Mouse (Mus musculus) adipose tissue, adult 10 weeks (tissue): Measurements from ENCODE around the gene Olfr985. TPM values are rescaled to one million over a fixed set of nuclear protein-coding genes. Genes with fewer than 3 reads are reported as not detected.

Experiments used
- polyA plus RNA-seq: library from polyadenylated mRNA; stranded (reverse); fragments of 350-450 nt; fragmentation: Illumina TruSeq; extraction: RNeasy Lipid Tissue Mini Kit (QIAGEN cat#74804); gene quantifications from one replicate; pipeline ENCODE4 v1.2.3, GENCODE M21; 2014; ENCODE audit warnings: low read depth, low replicate concordance

Olfr985 gene
- polyA plus RNA-seq = not detected

GRCm38 (mm10) chr9:40130084-40130483, at the start of gene Olfr985:
Olfr985 (minus strand) TSS chr9:40130184.

GRCm38 (mm10) chr9:40114106-40114505, 15.9 kb downstream of the Olfr985 start, which contains the start of gene Olfr984:
Olfr984 (minus strand) TSS chr9:40114206.

GRCm38 (mm10) chr9:40093495-40093894, 36.5 kb downstream of the Olfr985 start, which contains the start of gene Olfr983:
Olfr983 (minus strand) TSS chr9:40093595.

Other genes with a start within 250 kb of the Olfr985 start
- gene Olfr229, start 222.8 kb downstream of the Olfr985 start, polyA plus RNA-seq = not detected
- not detected for gene Olfr974, start 192.7 kb downstream of the Olfr985 start, polyA plus RNA-seq
- gene Olfr975, start 178.1 kb downstream of the Olfr985 start, polyA plus RNA-seq = not detected
- not detected for gene Olfr976, start 169.1 kb downstream of the Olfr985 start, polyA plus RNA-seq
- gene Olfr978, start 138.1 kb downstream of the Olfr985 start, polyA plus RNA-seq = not detected
- not detected for gene Olfr979, start 126.7 kb downstream of the Olfr985 start, polyA plus RNA-seq
- not detected for gene Olfr980, start 120.6 kb downstream of the Olfr985 start, polyA plus RNA-seq
- not detected for gene Olfr981, start 108.7 kb downstream of the Olfr985 start, polyA plus RNA-seq
- not detected for gene Olfr982, start 56.4 kb downstream of the Olfr985 start, polyA plus RNA-seq
- gene Olfr983, start 36.6 kb downstream of the Olfr985 start, polyA plus RNA-seq = not detected
- gene Olfr984, start 16.0 kb downstream of the Olfr985 start, polyA plus RNA-seq = not detected
- gene Tmem225, start 17.9 kb upstream of the Olfr985 start, polyA plus RNA-seq = 1.7 TPM
- not detected for gene Olfr986, start 50.7 kb upstream of the Olfr985 start, polyA plus RNA-seq
- 2.9 TPM for gene Zfp202, start 62.1 kb upstream of the Olfr985 start, polyA plus RNA-seq
- 3.3 TPM for gene Scn3b, start 139.0 kb upstream of the Olfr985 start, polyA plus RNA-seq